Mouse (Mus musculus): ENCODE results near the gene Pgm2l1. TPM values are rescaled to one million over a fixed set of nuclear protein-coding genes. Genes with fewer than 3 reads are reported as not detected.

Pgm2l1 gene
- total and polyA plus RNA-seq, 3 experiments: 21.6 to 22.6 (median 22.5) TPM

GRCm38 (mm10) chr7:100293546-100293945, 66.4 kb downstream of the Pgm2l1 start:
- H3K4me1 ChIP-seq (ENCODE audit: insufficient read depth, low read depth, low read length): 0 out of 2 replicates have a peak, but pooled peaks cover 5% of the 10 kb centered on the region
- no peak overlapping the region for H3K4me3 ChIP-seq (ENCODE audit: low read depth, low read length)
- ATAC-seq (ENCODE audit: extremely low read depth, insufficient number of reproducible peaks, low FRiP score, poor library complexity, severe bottlenecking): no peak
- H3K27me3 ChIP-seq (ENCODE audit: insufficient read depth, low read length): peaks cover 50% of the 10 kb centered on the region
- no peak for DNase-seq (ENCODE audit: low spot score)
- TF ChIP-seq GATA1 (IDR thresholded peaks at IDR 0.05; ENCODE audit: borderline replicate concordance, low read length) (no peak), GATA2 (IDR thresholded peaks at IDR 0.05; ENCODE audit: borderline replicate concordance, low read depth, low read length) (no peak), POLR2AphosphoS5 (IDR thresholded peaks at IDR 0.05; ENCODE audit: insufficient replicate concordance, low read depth, low read length) (no peak), CTCF (IDR thresholded peaks at IDR 0.05; ENCODE audit: low read depth, low read length) (no peak), TAL1 (conservative IDR thresholded peaks at IDR 0.05; ENCODE audit: low read depth, low read length) (no peak)
- H3K36me3 ChIP-seq (replicated peaks): no peaks in the 10 kb centered on the region
- peaks cover 2% of the 10 kb centered on the region; the same call in 1 of the 2 replicates for H3K9me3 ChIP-seq (replicated peaks)

- no peak overlapping the region for H3K4me3 ChIP-seq (ENCODE audit: low read depth, low read length)
- 0 out of 2 replicates have a peak, but pooled peaks cover 5% of the 10 kb centered on the region for H3K4me1 ChIP-seq (ENCODE audit: insufficient read depth, low read depth, low read length)
- no peak for ATAC-seq (ENCODE audit: extremely low read depth, insufficient number of reproducible peaks, low FRiP score, poor library complexity, severe bottlenecking)
- H3K27me3 ChIP-seq (ENCODE audit: insufficient read depth, low read length): peaks cover 45% of the 10 kb centered on the region
- no peaks in the 10 kb centered on the region for H3K36me3 ChIP-seq (replicated peaks)
- no peak for DNase-seq (ENCODE audit: low spot score)
- TF ChIP-seq POLR2AphosphoS5 (IDR thresholded peaks at IDR 0.05; ENCODE audit: insufficient replicate concordance, low read depth, low read length) (no peak), CTCF (IDR thresholded peaks at IDR 0.05; ENCODE audit: low read depth, low read length) (no peak), GATA1 (IDR thresholded peaks at IDR 0.05; ENCODE audit: borderline replicate concordance, low read length) (no peak), GATA2 (IDR thresholded peaks at IDR 0.05; ENCODE audit: borderline replicate concordance, low read depth, low read length) (no peak), TAL1 (conservative IDR thresholded peaks at IDR 0.05; ENCODE audit: low read depth, low read length) (no peak)
- H3K9me3 ChIP-seq (replicated peaks): no peaks in the 10 kb centered on the region
These were observed 68.6 kb downstream of the Pgm2l1 start for GRCm38 (mm10) chr7:100295745-100296144.

- Histone ChIP-seq H3K9me3 (replicated peaks) (no peaks in the 10 kb centered on the region), H3K36me3 (replicated peaks) (no peaks in the 10 kb centered on the region), H3K4me3 (ENCODE audit: low read depth, low read length) (no peak overlapping the region), H3K27me3 (ENCODE audit: insufficient read depth, low read length) (peaks cover 40% of the 10 kb centered on the region), H3K4me1 (ENCODE audit: insufficient read depth, low read depth, low read length) (0 out of 2 replicates have a peak, but pooled peaks cover 5% of the 10 kb centered on the region)
- TF ChIP-seq GATA2 (IDR thresholded peaks at IDR 0.05; ENCODE audit: borderline replicate concordance, low read depth, low read length) (no peak), CTCF (IDR thresholded peaks at IDR 0.05; ENCODE audit: low read depth, low read length) (no peak), GATA1 (IDR thresholded peaks at IDR 0.05; ENCODE audit: borderline replicate concordance, low read length) (no peak), TAL1 (conservative IDR thresholded peaks at IDR 0.05; ENCODE audit: low read depth, low read length) (no peak), POLR2AphosphoS5 (IDR thresholded peaks at IDR 0.05; ENCODE audit: insufficient replicate concordance, low read depth, low read length) (no peak)
- no peak for ATAC-seq (ENCODE audit: extremely low read depth, insufficient number of reproducible peaks, low FRiP score, poor library complexity, severe bottlenecking)
- DNase-seq (ENCODE audit: low spot score): no peak
These were observed 69.5 kb downstream of the Pgm2l1 start for GRCm38 (mm10) chr7:100296699-100297098.

- no peak for DNase-seq (ENCODE audit: low spot score)
- no peaks in the 10 kb centered on the region for H3K4me1 ChIP-seq (ENCODE audit: insufficient read depth, low read depth, low read length)
- no peak for TF ChIP-seq GATA2 (IDR thresholded peaks at IDR 0.05; ENCODE audit: borderline replicate concordance, low read depth, low read length)
- TF ChIP-seq TAL1 (conservative IDR thresholded peaks at IDR 0.05; ENCODE audit: low read depth, low read length): no peak
- no peak for TF ChIP-seq CTCF (IDR thresholded peaks at IDR 0.05; ENCODE audit: low read depth, low read length)
- no peak for TF ChIP-seq GATA1 (IDR thresholded peaks at IDR 0.05; ENCODE audit: borderline replicate concordance, low read length)
- no peak for TF ChIP-seq POLR2AphosphoS5 (IDR thresholded peaks at IDR 0.05; ENCODE audit: insufficient replicate concordance, low read depth, low read length)
- H3K9me3 ChIP-seq (replicated peaks): no peaks in the 10 kb centered on the region
- no peak for ATAC-seq (ENCODE audit: extremely low read depth, insufficient number of reproducible peaks, low FRiP score, poor library complexity, severe bottlenecking)
- peaks cover 38% of the 10 kb centered on the region for H3K27me3 ChIP-seq (ENCODE audit: insufficient read depth, low read length)
- H3K4me3 ChIP-seq (ENCODE audit: low read depth, low read length): no peak overlapping the region
- no peaks in the 10 kb centered on the region for H3K36me3 ChIP-seq (replicated peaks)
These were observed 71.8 kb downstream of the Pgm2l1 start for GRCm38 (mm10) chr7:100298861-100299510.

GRCm38 (mm10) chr7:100301390-100301789, 74.2 kb downstream of the Pgm2l1 start:
- DNase-seq (ENCODE audit: low spot score): no peak
- Histone ChIP-seq H3K4me1 (ENCODE audit: insufficient read depth, low read depth, low read length) (no peaks in the 10 kb centered on the region), H3K27me3 (ENCODE audit: insufficient read depth, low read length) (peaks cover 37% of the 10 kb centered on the region), H3K4me3 (ENCODE audit: low read depth, low read length) (no peak overlapping the region), H3K9me3 (replicated peaks) (no peaks in the 10 kb centered on the region), H3K36me3 (replicated peaks) (no peaks in the 10 kb centered on the region)
- no peak for TF ChIP-seq POLR2AphosphoS5 (IDR thresholded peaks at IDR 0.05; ENCODE audit: insufficient replicate concordance, low read depth, low read length)
- no peak for TF ChIP-seq TAL1 (conservative IDR thresholded peaks at IDR 0.05; ENCODE audit: low read depth, low read length)
- TF ChIP-seq GATA1 (IDR thresholded peaks at IDR 0.05; ENCODE audit: borderline replicate concordance, low read length): no peak
- no peak for TF ChIP-seq CTCF (IDR thresholded peaks at IDR 0.05; ENCODE audit: low read depth, low read length)
- no peak for TF ChIP-seq GATA2 (IDR thresholded peaks at IDR 0.05; ENCODE audit: borderline replicate concordance, low read depth, low read length)
- no peak for ATAC-seq (ENCODE audit: extremely low read depth, insufficient number of reproducible peaks, low FRiP score, poor library complexity, severe bottlenecking)

- DNase-seq (ENCODE audit: low spot score) (no peak), ATAC-seq (ENCODE audit: extremely low read depth, insufficient number of reproducible peaks, low FRiP score, poor library complexity, severe bottlenecking) (no peak)
- Histone ChIP-seq H3K4me3 (ENCODE audit: low read depth, low read length) (no peak overlapping the region), H3K27me3 (ENCODE audit: insufficient read depth, low read length) (peaks cover 37% of the 10 kb centered on the region), H3K36me3 (replicated peaks) (no peaks in the 10 kb centered on the region), H3K4me1 (ENCODE audit: insufficient read depth, low read depth, low read length) (no peaks in the 10 kb centered on the region), H3K9me3 (replicated peaks) (no peaks in the 10 kb centered on the region)
- TF ChIP-seq GATA2 (IDR thresholded peaks at IDR 0.05; ENCODE audit: borderline replicate concordance, low read depth, low read length): no peak
- TF ChIP-seq GATA1 (IDR thresholded peaks at IDR 0.05; ENCODE audit: borderline replicate concordance, low read length): no peak
- no peak for TF ChIP-seq TAL1 (conservative IDR thresholded peaks at IDR 0.05; ENCODE audit: low read depth, low read length)
- TF ChIP-seq POLR2AphosphoS5 (IDR thresholded peaks at IDR 0.05; ENCODE audit: insufficient replicate concordance, low read depth, low read length): no peak
- no peak for TF ChIP-seq CTCF (IDR thresholded peaks at IDR 0.05; ENCODE audit: low read depth, low read length)
These were observed 75.1 kb downstream of the Pgm2l1 start for GRCm38 (mm10) chr7:100302316-100302715.
